Mouse (Mus musculus) T-cell, adult 2 months (primary cell): Measurements from ENCODE around the gene Ankrd9.

Source experiments
- DNase-seq: peaks from one replicate; pipeline ENCODE4 v3.0.0; 2022; ENCODE audit warnings: low spot score

Ankrd9 gene

GRCm38 (mm10) chr12:110954351-110954991 is 24.4 kb downstream of the Ankrd9 start:
- DNase-seq, result no peak

GRCm38 (mm10) chr12:110953900-110954299 is 24.9 kb downstream of the Ankrd9 start:
- no peak for DNase-seq

GRCm38 (mm10) chr12:110953443-110953842 is 25.4 kb downstream of the Ankrd9 start:
- no peak for DNase-seq

GRCm38 (mm10) chr12:110952628-110953385 is 26.0 kb downstream of the Ankrd9 start:
- DNase-seq, result no peak

DNA sequence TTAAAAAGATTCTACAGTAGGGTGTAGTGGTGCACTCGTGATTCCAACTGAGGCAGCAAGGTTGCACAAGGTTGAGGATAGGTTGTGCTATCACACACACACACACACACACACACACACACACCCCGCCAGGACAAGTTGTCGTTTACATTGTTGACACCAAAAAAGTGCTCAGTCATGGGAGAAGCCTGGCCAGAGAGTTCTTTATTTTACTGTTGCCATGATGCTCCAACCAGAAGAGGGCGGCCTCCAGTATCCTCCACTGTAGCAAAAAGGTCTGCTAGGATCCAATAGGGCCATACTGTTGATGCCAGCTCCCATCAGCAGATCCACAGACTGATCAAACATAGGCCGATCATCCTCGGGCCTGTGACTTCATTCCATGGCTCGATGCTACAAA is 27.6 kb downstream of the Ankrd9 start:
- DNase-seq, result no peak

DNA sequence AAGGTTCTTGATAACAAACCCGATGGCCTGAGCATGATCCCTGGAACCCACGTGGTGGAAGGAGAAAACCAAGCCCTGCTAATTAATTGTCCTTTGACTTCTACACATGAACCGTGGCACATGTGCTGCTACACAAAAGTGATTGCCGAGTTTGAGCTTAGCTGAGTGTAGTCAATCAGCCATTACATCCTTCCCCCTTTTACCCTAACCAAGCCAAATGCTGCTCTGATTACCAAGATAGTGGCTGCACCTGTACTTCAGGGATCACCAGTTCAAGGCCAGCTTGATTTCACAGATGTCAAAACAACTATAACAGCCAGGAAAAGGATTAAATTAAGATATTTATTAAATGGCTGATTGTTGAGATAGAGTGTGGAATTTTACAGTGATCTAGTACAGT is 28.7 kb downstream of the Ankrd9 start:
- no peak for DNase-seq

- no peak for DNase-seq
Observed at GRCm38 (mm10) chr12:110949410-110949809, 29.4 kb downstream of the Ankrd9 start.

- no peak for DNase-seq
Observed at GRCm38 (mm10) chr12:110948910-110949201, 30.0 kb downstream of the Ankrd9 start.

DNA sequence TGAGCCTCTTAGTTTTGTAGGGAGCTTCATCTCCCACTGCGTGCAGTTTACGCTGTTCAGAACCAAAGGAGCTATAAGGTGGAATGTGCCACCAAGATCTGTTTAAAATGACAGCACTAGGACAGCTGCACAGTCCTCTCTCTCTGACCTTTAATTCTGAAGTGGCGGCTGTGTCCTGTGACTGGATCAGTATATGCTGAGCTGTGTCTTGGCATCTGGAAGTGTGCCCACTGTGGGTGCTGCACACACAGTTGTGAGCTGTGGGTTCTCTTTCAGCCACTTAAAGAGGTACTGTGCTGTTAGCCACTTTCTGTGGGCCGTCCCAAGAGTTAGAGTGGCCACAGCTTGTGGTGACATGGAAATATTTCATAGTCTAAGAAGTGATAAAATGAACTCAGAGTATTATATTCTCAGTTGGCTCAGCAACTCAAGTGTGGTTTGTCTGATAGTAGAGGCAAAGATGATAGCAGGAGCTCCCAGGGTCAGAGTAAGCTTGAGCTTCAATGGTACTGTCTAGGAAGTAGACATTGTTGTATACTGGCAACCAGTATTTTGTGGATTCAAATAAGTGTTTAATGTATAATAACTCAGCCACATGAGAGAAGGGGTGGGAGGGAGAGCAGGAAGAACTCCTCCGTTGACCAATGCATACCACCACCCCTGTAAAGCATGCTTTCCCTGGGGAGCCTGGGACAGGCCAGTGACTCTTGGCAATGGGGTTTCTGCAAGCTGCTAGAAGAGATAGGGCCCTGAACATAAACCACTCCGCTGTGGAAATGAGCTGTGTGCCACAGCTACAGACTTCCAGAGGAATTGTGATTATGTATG is 30.5 kb downstream of the Ankrd9 start:
- DNase-seq, result no peak

GRCm38 (mm10) chr12:110946216-110946615 is 32.6 kb downstream of the Ankrd9 start:
- no peak for DNase-seq

GRCm38 (mm10) chr12:110940869-110941268 is 38.0 kb downstream of the Ankrd9 start:
- DNase-seq, result no peak

GRCm38 (mm10) chr12:110939385-110939784 is 39.5 kb downstream of the Ankrd9 start:
- no peak for DNase-seq

- no peak for DNase-seq
Observed at GRCm38 (mm10) chr12:110937496-110937895, 41.3 kb downstream of the Ankrd9 start.

DNA sequence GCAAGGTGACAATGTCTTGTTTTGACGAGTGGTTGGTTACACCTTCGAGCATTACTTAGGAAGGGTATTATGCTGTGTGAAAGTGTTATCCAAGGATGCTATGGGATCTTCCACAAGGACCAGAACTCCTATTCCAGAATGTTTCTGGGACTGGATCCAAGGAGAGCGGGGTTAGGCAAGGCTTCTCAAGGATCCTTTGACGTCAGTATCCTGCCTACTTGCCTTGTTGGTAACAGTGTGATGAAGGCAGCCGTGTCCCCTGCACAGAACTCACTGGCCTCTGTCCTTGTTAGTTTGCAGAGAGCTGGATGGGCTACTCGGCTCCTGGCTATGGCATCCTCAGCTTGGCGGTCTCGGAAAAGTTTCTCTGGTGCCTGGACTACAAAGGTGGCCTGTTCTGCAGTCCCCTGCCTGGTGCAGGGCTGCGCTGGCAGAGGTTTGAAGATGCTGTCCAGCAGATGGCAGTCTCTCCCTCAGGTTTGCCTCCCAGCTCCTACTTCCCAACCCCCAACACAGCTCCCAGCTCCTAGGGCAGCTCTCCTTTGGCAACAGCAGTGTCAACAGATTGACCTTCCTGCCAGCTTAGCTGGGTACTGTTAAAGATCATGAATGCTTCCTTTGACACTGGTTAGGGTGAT is 42.7 kb downstream of the Ankrd9 start:
- DNase-seq, result peak; percentile 21

DNA sequence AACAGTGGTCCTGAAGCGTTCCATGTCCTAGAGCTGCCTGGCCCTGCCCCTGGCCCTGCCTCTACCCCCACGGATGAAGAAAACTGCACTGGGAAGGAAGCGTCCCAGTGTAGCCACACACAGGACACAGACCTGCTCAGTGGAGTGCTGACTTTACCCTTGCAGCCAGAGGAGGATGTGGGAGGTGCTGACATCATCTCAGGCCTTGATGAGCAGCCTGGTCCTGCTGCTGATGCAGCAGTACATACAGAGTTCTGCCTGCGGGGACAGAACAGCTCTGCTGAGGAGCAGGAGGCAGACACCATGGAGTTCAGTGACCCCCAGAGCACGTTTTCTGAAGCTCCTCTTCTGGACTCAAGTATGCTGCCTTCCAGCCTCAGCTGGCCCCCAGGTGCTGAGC is 46.0 kb downstream of the Ankrd9 start:
- DNase-seq, result no peak
